Mouse (Mus musculus) heart, postnatal 0 days (tissue): ENCODE measurements around the gene Chchd4. TPM values are rescaled to one million over a fixed set of nuclear protein-coding genes. Genes with fewer than 3 reads are reported as not detected.

Experiments
- ATAC-seq: fragments of 200-750 bp; cut with Nextera tagmentation; 2 replicates; pipeline ENCODE4 v1.8.0; 2017; ENCODE audit warnings: low read depth, moderate number of reproducible peaks, moderate library complexity; ENCODE audit not compliant: insufficient read depth
- DNase-seq: peaks from one replicate; pipeline ENCODE4 v3.0.0-alpha.2; 2016; ENCODE audit warnings: low spot score
- H3K27ac ChIP-seq: fragments of 300-500 bp; sonication (generic); 2 replicates; pipeline ENCODE4 v1.5.1; 2014; ENCODE audit warnings: low read depth, mild to moderate bottlenecking
- H3K27me3 ChIP-seq: fragments of 300-500 bp; sonication (generic); 2 replicates; pipeline ENCODE4 v1.6.1; 2014; ENCODE audit warnings: low read length, mixed read lengths; ENCODE audit not compliant: control insufficient read depth, insufficient read depth
- H3K36me3 ChIP-seq: fragments of 300-500 bp; sonication (generic); replicated peaks from 2 replicates; pipeline ENCODE4 v1.6.1; 2014; ENCODE audit warnings: low read length, mixed read lengths; ENCODE audit not compliant: control insufficient read depth, insufficient read depth
- H3K4me1 ChIP-seq: fragments of 300-500 bp; sonication (generic); 2 replicates; pipeline ENCODE4 v1.6.1; 2014; ENCODE audit warnings: antibody characterized with exemption; ENCODE audit not compliant: control insufficient read depth, insufficient read depth
- H3K4me2 ChIP-seq: fragments of 300-500 bp; sonication (generic); 2 replicates; pipeline ENCODE4 v1.6.1; 2014; ENCODE audit warnings: low read depth, mild to moderate bottlenecking, low read length, moderate library complexity
- H3K4me3 ChIP-seq: fragments of 300-500 bp; sonication (generic); 2 replicates; pipeline ENCODE4 v1.5.1; 2014; ENCODE audit warnings: low read depth, low read length
- H3K9ac ChIP-seq: fragments of 300-500 bp; sonication (generic); replicated peaks from 2 replicates; pipeline ENCODE4 v1.6.1; 2014; ENCODE audit warnings: low read depth, low read length, mixed read lengths
- H3K9me3 ChIP-seq: fragments of 300-500 bp; sonication (generic); replicated peaks from 2 replicates; pipeline ENCODE4 v1.6.1; 2016; ENCODE audit warnings: low read length; ENCODE audit not compliant: control insufficient read depth
- CTCF ChIP-seq: IDR thresholded peaks from 2 replicates; pipeline ENCODE4 v1.5.1; 2016; ENCODE audit warnings: antibody characterized with exemption, control low read depth, low read depth
- EP300 ChIP-seq: IDR thresholded peaks from 2 replicates; pipeline ENCODE4 v1.6.1; 2016; ENCODE audit warnings: antibody characterized with exemption, low read depth
- WGBS: fragments of 180-500 bp; shearing (Covaris S2); extraction: QIAGEN DNeasy Blood & Tissue Kit; methylation state at CpG from one replicate; pipeline ENCODE4 v1.1.7; 2014; 5-methylcytosine and 5-hydroxymethylcytosine counted together
- polyA plus RNA-seq: library from polyadenylated mRNA; unstranded; fragments of >200 nt; fragmentation: Nextera tagmentation; extraction: Ambion mirVana; gene quantifications from 2 replicates; pipeline ENCODE4 v1.2.1, GENCODE M21; 2015
- total RNA-seq: library from RNA; depleted of rRNA; stranded (reverse); fragments of >200 nt; gene quantifications from 2 replicates; pipeline ENCODE4 v1.2.3, GENCODE M21; 2014; ENCODE audit warnings: low replicate concordance

Chchd4 gene
- total and polyA plus RNA-seq, 2 experiments from 2014 or later = 25.4 to 30.9 TPM

- no peak overlapping the region for H3K27ac ChIP-seq
- ATAC-seq (no peak), DNase-seq (no peak)
- no peak overlapping the region for H3K9ac ChIP-seq
- H3K36me3 ChIP-seq = no peaks in the 10 kb centered on the region
- 20% methylated on average over 5 of the region's 5 CpGs for WGBS
- H3K9me3 ChIP-seq = no peaks in the 10 kb centered on the region
- no peak overlapping the region for H3K4me3 ChIP-seq
- TF ChIP-seq CTCF (no peak), EP300 (no peak)
- H3K4me1 ChIP-seq = no peaks in the 10 kb centered on the region
- H3K27me3 ChIP-seq = no peaks in the 10 kb centered on the region
- H3K4me2 ChIP-seq = no peak overlapping the region
Observed at GRCm38 (mm10) chr6:91454546-91454945, 18.8 kb downstream of the Chchd4 start.

- ATAC-seq (no peak), DNase-seq (no peak)
- 33% methylated on average over 1 of the region's 1 CpGs for WGBS
- no peak overlapping the region for H3K4me3 ChIP-seq
- H3K9ac ChIP-seq = no peak overlapping the region
- no peak overlapping the region for H3K4me2 ChIP-seq
- H3K27ac ChIP-seq = no peak overlapping the region
- no peaks in the 10 kb centered on the region for H3K9me3 ChIP-seq
- no peaks in the 10 kb centered on the region for H3K36me3 ChIP-seq
- no peak for TF ChIP-seq EP300
- no peak for TF ChIP-seq CTCF
- no peaks in the 10 kb centered on the region for H3K4me1 ChIP-seq
- 0 out of 2 replicates have a peak, but pooled peaks cover 3% of the 10 kb centered on the region for H3K27me3 ChIP-seq
Observed at GRCm38 (mm10) chr6:91452056-91452455, 21.3 kb downstream of the Chchd4 start.

DNA sequence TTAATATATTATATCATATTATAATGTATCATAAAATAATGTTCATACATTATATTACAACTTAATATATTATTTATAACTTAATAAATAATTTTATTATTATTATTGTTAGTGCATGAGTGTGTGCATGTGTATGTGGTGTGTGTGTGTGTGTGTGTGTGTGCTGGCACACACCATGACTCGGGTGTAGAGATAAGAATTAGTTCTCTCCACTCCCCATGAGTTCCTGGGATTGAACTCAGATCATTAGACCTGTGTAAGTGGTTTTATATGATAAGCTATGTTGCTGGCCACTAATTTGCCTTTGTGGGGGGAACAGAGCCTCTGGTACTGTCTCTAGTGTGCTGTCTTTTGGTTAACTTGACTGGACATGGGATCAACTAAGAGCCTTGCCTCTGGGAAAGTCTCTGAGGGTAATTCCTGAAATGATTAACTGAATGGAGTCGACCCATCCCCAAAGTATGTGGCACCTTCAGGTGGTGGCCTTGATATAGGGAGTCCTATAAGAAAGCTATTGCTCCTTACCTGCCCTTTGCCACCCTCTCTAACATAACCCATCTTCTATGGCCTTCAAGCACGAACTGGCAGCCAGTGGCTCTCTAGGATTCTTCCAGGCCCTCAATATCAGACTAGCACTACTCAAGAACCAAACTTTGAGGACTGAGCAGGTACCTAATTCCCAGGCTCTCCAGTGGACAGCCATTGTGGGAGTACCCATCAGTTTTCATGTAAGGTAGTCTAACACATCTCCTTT lies 23.7 kb downstream of the Chchd4 start:
- TF ChIP-seq CTCF (no peak), EP300 (no peak)
- no peaks in the 10 kb centered on the region for H3K36me3 ChIP-seq
- H3K4me3 ChIP-seq = no peak overlapping the region
- H3K4me1 ChIP-seq = no peaks in the 10 kb centered on the region
- H3K4me2 ChIP-seq = no peak overlapping the region
- H3K9ac ChIP-seq = no peak overlapping the region
- DNase-seq (no peak), ATAC-seq (no peak)
- no peak overlapping the region for H3K27ac ChIP-seq
- no peaks in the 10 kb centered on the region for H3K9me3 ChIP-seq
- 36% methylated on average over 3 of the region's 3 CpGs for WGBS
- H3K27me3 ChIP-seq = 0 out of 2 replicates have a peak, but pooled peaks cover 3% of the 10 kb centered on the region

DNA sequence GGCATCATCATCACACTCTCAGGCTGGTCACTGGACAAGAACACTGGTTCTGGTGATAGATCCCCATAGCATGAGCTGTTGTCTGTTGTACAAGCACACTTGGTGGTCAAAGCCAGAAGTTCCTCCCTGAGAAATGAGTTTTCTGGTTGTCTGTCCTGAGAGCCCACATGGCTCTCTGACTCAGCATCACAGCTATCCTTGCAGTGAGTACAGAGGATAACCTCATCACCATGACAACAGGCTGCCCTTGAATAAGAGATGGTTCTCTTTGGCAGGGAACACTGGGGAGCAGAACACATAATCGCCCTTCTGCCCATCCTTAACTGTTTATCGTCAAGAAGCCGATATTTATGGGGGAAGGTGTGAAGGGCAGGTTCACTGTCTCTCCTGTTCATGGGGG lies 28.0 kb downstream of the Chchd4 start:
- ATAC-seq (no peak), DNase-seq (no peak)
- Histone ChIP-seq H3K36me3 (no peaks in the 10 kb centered on the region), H3K27me3 (0 out of 2 replicates have a peak, but pooled peaks cover 3% of the 10 kb centered on the region), H3K4me1 (peaks cover 7% of the 10 kb centered on the region), H3K9ac (no peak overlapping the region), H3K27ac (no peak overlapping the region), H3K4me3 (no peak overlapping the region), H3K9me3 (no peaks in the 10 kb centered on the region), H3K4me2 (no peak overlapping the region)
- TF ChIP-seq CTCF (no peak), EP300 (no peak)
- 67% methylated on average over 3 of the region's 3 CpGs for WGBS

- Histone ChIP-seq H3K4me1 (peaks cover 9% of the 10 kb centered on the region), H3K4me2 (peak overlapping the region; percentile 96), H3K9ac (peak overlapping the region; percentile 80), H3K27me3 (no peaks in the 10 kb centered on the region; the same call in none of the 2 replicates), H3K36me3 (no peaks in the 10 kb centered on the region), H3K9me3 (no peaks in the 10 kb centered on the region), H3K27ac (peak overlapping the region; percentile 74), H3K4me3 (peak overlapping the region; percentile 73)
- TF ChIP-seq CTCF (no peak), EP300 (no peak)
- DNase-seq (no peak), ATAC-seq (peak; percentile 52)
- WGBS = 2% methylated on average over 19 of the region's 19 CpGs
Observed at GRCm38 (mm10) chr6:91441145-91441662, 32.1 kb downstream of the Chchd4 start.
